In the genomic region with DNA sequence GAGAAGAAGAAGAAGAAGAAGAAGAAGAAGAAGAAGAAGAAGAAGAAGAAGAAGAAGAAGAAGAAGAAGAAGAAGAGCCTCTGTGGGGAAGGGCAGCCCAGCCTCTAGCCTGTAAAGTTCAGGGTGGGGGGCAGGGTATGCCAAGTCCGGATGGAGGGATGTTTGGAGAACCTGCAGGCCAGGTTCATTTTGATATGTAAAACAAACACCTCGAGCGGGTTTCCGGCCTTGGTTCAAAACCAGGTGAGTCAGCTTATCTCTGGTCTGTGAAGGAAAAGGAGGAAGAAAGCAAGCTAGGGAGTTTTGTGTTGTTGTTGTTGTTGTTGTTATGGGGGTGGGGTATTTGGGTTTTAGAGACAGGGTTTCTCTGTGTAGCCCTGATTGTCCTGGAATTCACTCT, we compare ENCODE assay signal across 19 mouse cellular contexts. TPM values are rescaled to one million over a fixed set of nuclear protein-coding genes. Genes with fewer than 3 reads are reported as not detected.
A peak's percentile ranks its signal among the peaks of the same experiment; 100 is the strongest.
DNase-seq lines count a peak whose midpoint lies in the region; ATAC-seq and TF ChIP-seq lines count a peak whose summit lies in the region.
"Had no signal": no experiment of that assay in that cellular context is flagged by ENCODE, and none has a peak within 500 bp of the region (broad histone marks: within the 10 kb centered on the region; RNA-seq: fewer than 3 reads in every experiment).

No protein-coding gene starts in this region.

- peaks cover 81% of the 10 kb centered on the region for H3K36me3 ChIP-seq in liver, embryonic 12.5 days
- no peaks in the 10 kb centered on the region; the same call in 1 of the 2 replicates for H3K36me3 ChIP-seq in liver, embryonic 11.5 days (ENCODE audit: control insufficient read depth, insufficient read depth, low read length)
- H3K36me3 ChIP-seq in stomach, postnatal 0 days (ENCODE audit: control insufficient read depth, insufficient read depth, low read length), result no peaks in the 10 kb centered on the region
- H3K36me3 ChIP-seq: embryonic facial prominence, embryonic 12.5 days; heart, embryonic 12.5 days; hindbrain, embryonic 15.5 days had no signal

- H3K9me3 ChIP-seq in liver, embryonic 12.5 days (replicated peaks), result no peaks in the 10 kb centered on the region
- H3K9me3 ChIP-seq in liver, embryonic 11.5 days (ENCODE audit: control insufficient read depth, low read length), result no peaks in the 10 kb centered on the region
- H3K9me3 ChIP-seq in stomach, postnatal 0 days (ENCODE audit: control insufficient read depth, low read length), result no peaks in the 10 kb centered on the region
- H3K9me3 ChIP-seq: embryonic facial prominence, embryonic 12.5 days; forebrain, embryonic 13.5 days; heart, embryonic 12.5 days; hindbrain, embryonic 15.5 days had no signal

- peaks cover 82% of the 10 kb centered on the region for H3K4me1 ChIP-seq in liver, embryonic 12.5 days
- peaks cover 39% of the 10 kb centered on the region for H3K4me1 ChIP-seq in liver, embryonic 11.5 days (replicated peaks; ENCODE audit: control insufficient read depth, insufficient read depth, low read length)
- H3K4me1 ChIP-seq in stomach, postnatal 0 days (replicated peaks; ENCODE audit: control insufficient read depth, insufficient read depth), result no peaks in the 10 kb centered on the region; the same call in 1 of the 2 replicates
- H3K4me1 ChIP-seq: forebrain, embryonic 13.5 days; hindbrain, embryonic 15.5 days had no signal

- no peak for TF ChIP-seq CTCF in stomach, postnatal 0 days (IDR thresholded peaks at IDR 0.05; ENCODE audit: low read depth)

- 0 out of 2 replicates have a peak, but pooled peaks cover 9% of the 10 kb centered on the region for H3K27me3 ChIP-seq in liver, embryonic 12.5 days (replicated peaks)
- H3K27me3 ChIP-seq in liver, embryonic 11.5 days (replicated peaks; ENCODE audit: control insufficient read depth, insufficient read depth, low read length), result no peaks in the 10 kb centered on the region
- H3K27me3 ChIP-seq in stomach, postnatal 0 days (ENCODE audit: control insufficient read depth, insufficient read depth, low read length), result no peaks in the 10 kb centered on the region

- peak overlapping the region; percentile 55 for H3K9ac ChIP-seq in liver, embryonic 12.5 days
- H3K9ac ChIP-seq in liver, embryonic 11.5 days (ENCODE audit: low read depth, low read length), result no peak overlapping the region
- no peak overlapping the region for H3K9ac ChIP-seq in stomach, postnatal 0 days (ENCODE audit: low read length)
- H3K9ac ChIP-seq: embryonic facial prominence, embryonic 12.5 days; forebrain, embryonic 13.5 days; forebrain, postnatal 0 days; heart, embryonic 12.5 days; hindbrain, embryonic 15.5 days had no signal

- TF ChIP-seq EP300 in stomach, postnatal 0 days (optimal IDR thresholded peaks at IDR 0.05), result no peak

- ATAC-seq in liver, embryonic 12.5 days, result no peak
- no peak for ATAC-seq in liver, embryonic 11.5 days (replicated peaks; ENCODE audit: low FRiP score)
- no peak for ATAC-seq in stomach, postnatal 0 days (ENCODE audit: low FRiP score, low TSS enrichment)
- ATAC-seq: forebrain, embryonic 13.5 days; forebrain, postnatal 0 days had no signal

- no peak for DNase-seq in liver, embryonic 11.5 days (ENCODE audit: low spot score)
- peak; percentile 56 for DNase-seq in urinary bladder, postnatal 14 days (ENCODE audit: low spot score)
- DNase-seq in urinary bladder, adult 18-20 months (ENCODE audit: low spot score in 2 of 2), result no peak
- peak; percentile 88 for DNase-seq in R1 (ENCODE audit: low read depth, low spot score)
- DNase-seq in stomach, postnatal 0 days (ENCODE audit: low spot score), result peak; percentile 65
- DNase-seq in right cerebral cortex, postnatal 10 days (ENCODE audit: low spot score in 2 of 2), result no peak
- DNase-seq in ovary, postnatal 14 days (ENCODE audit: low spot score), result no peak
- DNase-seq: adrenal gland, adult 8-10 months; adrenal gland, postnatal 36 days; cerebellum, adult 2 months; cerebellum, postnatal 10 days; forebrain, postnatal 0 days; gastrocnemius, postnatal 14 days; heart, postnatal 36 days had no signal

- H3K27ac ChIP-seq in liver, embryonic 12.5 days, result peak overlapping the region; percentile 81
- no peak overlapping the region for H3K27ac ChIP-seq in liver, embryonic 11.5 days (ENCODE audit: low read depth, low read length)
- H3K27ac ChIP-seq in stomach, postnatal 0 days (replicated peaks), result no peak overlapping the region
- H3K27ac ChIP-seq: embryonic facial prominence, embryonic 12.5 days; forebrain, embryonic 13.5 days; hindbrain, embryonic 15.5 days had no signal

- H3K4me3 ChIP-seq in liver, embryonic 12.5 days, result peak overlapping the region; percentile 27
- H3K4me3 ChIP-seq in liver, embryonic 11.5 days (ENCODE audit: low read depth, low read length), result no peak overlapping the region
- no peak overlapping the region for H3K4me3 ChIP-seq in stomach, postnatal 0 days (ENCODE audit: low read depth, low read length)
- H3K4me3 ChIP-seq: embryonic facial prominence, embryonic 12.5 days; forebrain, embryonic 13.5 days; heart, embryonic 12.5 days; hindbrain, embryonic 15.5 days had no signal

- H3K4me2 ChIP-seq in liver, embryonic 12.5 days, result peak overlapping the region; percentile 42
- H3K4me2 ChIP-seq in liver, embryonic 11.5 days, result no peak overlapping the region
- no peak overlapping the region for H3K4me2 ChIP-seq in stomach, postnatal 0 days (replicated peaks; ENCODE audit: low read depth)
- H3K4me2 ChIP-seq: embryonic facial prominence, embryonic 12.5 days; forebrain, embryonic 13.5 days; heart, embryonic 12.5 days; hindbrain, embryonic 15.5 days had no signal

- 35% methylated on average over 4 of the region's 4 CpGs for WGBS in liver, embryonic 12.5 days (ENCODE audit: insufficient replicate concordance)
- 39% methylated on average over 4 of the region's 4 CpGs for WGBS in liver, embryonic 11.5 days
- WGBS in stomach, postnatal 0 days, result 24% methylated on average over 4 of the region's 4 CpGs

RNA-seq across cellular contexts. Expression of a gene that starts 7.1 kb away (rescaled TPM):
- polyA plus RNA-seq in liver, embryonic 12.5 days (2016; fragmentation: Nextera tagmentation; extraction: Ambion mirVana), result 477 and 480 TPM in 2 replicates
- 213 and 235 TPM in 2 replicates for polyA plus RNA-seq in liver, embryonic 11.5 days (2014; fragmentation: Nextera tagmentation; extraction: Ambion mirVana)
- 0.47 TPM in 2 replicates for polyA plus RNA-seq in stomach, postnatal 0 days (2015; fragmentation: Nextera tagmentation; extraction: Ambion mirVana)

RNA-seq across cellular contexts. Expression of a gene that starts 18.3 kb away (rescaled TPM):
- polyA plus RNA-seq in liver, embryonic 12.5 days (2016; fragmentation: Nextera tagmentation; extraction: Ambion mirVana), result 27.2 and 29.8 TPM in 2 replicates
- polyA plus RNA-seq in liver, embryonic 11.5 days (2014; fragmentation: Nextera tagmentation; extraction: Ambion mirVana), result 26.3 and 28.3 TPM in 2 replicates
- polyA plus RNA-seq in stomach, postnatal 0 days (2015; fragmentation: Nextera tagmentation; extraction: Ambion mirVana), result 20.8 and 24.1 TPM in 2 replicates

RNA-seq across cellular contexts. Expression of a gene that starts 43.3 kb away (rescaled TPM):
- 94.2 and 94.9 TPM in 2 replicates for polyA plus RNA-seq in liver, embryonic 12.5 days (2016; fragmentation: Nextera tagmentation; extraction: Ambion mirVana)
- 129 and 131 TPM in 2 replicates for polyA plus RNA-seq in liver, embryonic 11.5 days (2014; fragmentation: Nextera tagmentation; extraction: Ambion mirVana)
- polyA plus RNA-seq in stomach, postnatal 0 days (2015; fragmentation: Nextera tagmentation; extraction: Ambion mirVana), result 187 and 193 TPM in 2 replicates

RNA-seq across cellular contexts. Expression of a gene that starts 51.9 kb away (rescaled TPM):
- 310 and 322 TPM in 2 replicates for polyA plus RNA-seq in liver, embryonic 12.5 days (2016; fragmentation: Nextera tagmentation; extraction: Ambion mirVana)
- polyA plus RNA-seq in liver, embryonic 11.5 days (2014; fragmentation: Nextera tagmentation; extraction: Ambion mirVana), result 360 and 390 TPM in 2 replicates
- polyA plus RNA-seq in stomach, postnatal 0 days (2015; fragmentation: Nextera tagmentation; extraction: Ambion mirVana), result 278 and 283 TPM in 2 replicates

RNA-seq across cellular contexts. Expression of a gene that starts 59.2 kb away (rescaled TPM):
- 70.8 and 72.8 TPM in 2 replicates for polyA plus RNA-seq in liver, embryonic 12.5 days (2016; fragmentation: Nextera tagmentation; extraction: Ambion mirVana)
- 83.9 and 89.4 TPM in 2 replicates for polyA plus RNA-seq in liver, embryonic 11.5 days (2014; fragmentation: Nextera tagmentation; extraction: Ambion mirVana)
- polyA plus RNA-seq in stomach, postnatal 0 days (2015; fragmentation: Nextera tagmentation; extraction: Ambion mirVana), result 74.1 and 77.9 TPM in 2 replicates

Comparison
In these comparisons a context has a peak if more than half of its experiments do, and no peak if none do; other contexts are left out.
1. DNase-seq: peak in urinary bladder, postnatal 14 days (single experiment), R1 (single experiment) and stomach, postnatal 0 days (single experiment); none in liver, embryonic 11.5 days (single experiment), urinary bladder, adult 18-20 months (0 of 2), right cerebral cortex, postnatal 10 days (0 of 2) and ovary, postnatal 14 days (single experiment).
2. RNA of a gene that starts 7.1 kb away (polyA plus RNA-seq): 477 to 480 TPM in liver, embryonic 12.5 days and 213 to 235 TPM in liver, embryonic 11.5 days; 0.47 TPM in stomach, postnatal 0 days; every median in the first group is over 100 times any median in the second.